Mouse (Mus musculus) brain, adult 2 months (tissue): ENCODE data around the gene Olfr221.
A peak's percentile ranks its signal among the peaks of the same experiment; 100 is the strongest.

Experiments
- DNase-seq: peaks from one replicate; pipeline ENCODE4 v3.0.0; 2011; ENCODE audit warnings: low read depth, low spot score

Olfr221 gene

DNA sequence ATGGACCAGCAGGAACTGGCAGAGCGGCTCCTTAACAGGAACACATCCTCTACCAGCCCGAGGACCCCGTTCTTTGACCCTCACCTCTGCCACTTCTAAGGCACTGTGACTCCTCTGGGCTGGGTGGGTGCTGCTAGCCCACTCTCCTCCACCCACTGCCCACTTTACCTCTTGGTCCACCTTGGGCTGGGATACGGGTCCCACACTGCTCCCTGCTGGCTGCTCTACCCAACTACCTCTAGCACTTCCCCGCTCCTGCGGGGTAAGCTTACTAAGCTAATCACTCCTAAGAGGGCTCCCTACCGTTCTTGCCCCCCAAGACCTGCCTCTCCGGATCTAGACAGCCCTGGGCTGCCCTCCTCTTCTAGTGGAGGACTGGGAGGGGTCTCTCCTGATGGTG is 36.0 kb downstream of the Olfr221 start:
- DNase-seq, result no peak

DNA sequence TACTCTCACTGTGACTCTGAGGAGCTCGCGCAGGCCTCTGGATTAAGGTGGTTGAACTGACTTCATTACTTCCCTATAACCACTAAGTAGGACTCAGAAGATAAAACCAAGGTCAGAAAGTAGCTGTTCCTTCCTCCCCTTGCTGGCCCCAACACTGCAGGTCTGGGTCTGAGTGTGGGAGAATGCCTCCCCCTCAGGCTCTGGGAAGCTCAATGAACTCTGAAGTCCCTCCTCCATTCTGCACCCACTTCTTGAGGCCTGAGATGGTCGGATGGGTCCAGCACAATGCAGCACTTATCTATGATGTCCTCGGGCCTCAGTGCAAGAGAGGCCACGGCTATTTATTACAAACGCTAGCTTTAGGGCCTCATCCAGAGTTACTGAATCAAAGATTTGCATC is 36.6 kb downstream of the Olfr221 start:
- no peak for DNase-seq

DNA sequence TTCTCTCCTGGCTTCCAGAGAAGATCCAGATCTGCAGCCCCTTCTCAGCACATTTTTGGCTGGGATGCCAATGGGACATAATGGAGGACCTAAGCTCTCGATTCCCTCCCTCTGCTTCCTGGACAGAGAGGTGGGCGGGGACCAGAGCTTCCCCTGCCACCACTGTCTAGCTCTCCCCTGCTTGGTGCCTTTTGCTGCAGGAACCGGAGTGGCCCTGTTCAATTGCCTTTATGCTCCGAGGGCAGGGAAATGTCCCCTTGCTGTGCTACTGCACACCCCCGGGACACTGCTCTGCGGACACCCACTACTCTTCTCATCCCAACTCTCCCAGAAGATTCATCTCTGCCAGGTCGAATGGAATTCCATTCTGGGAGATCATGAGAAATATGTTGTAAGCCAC is 37.1 kb downstream of the Olfr221 start:
- no peak for DNase-seq

DNA sequence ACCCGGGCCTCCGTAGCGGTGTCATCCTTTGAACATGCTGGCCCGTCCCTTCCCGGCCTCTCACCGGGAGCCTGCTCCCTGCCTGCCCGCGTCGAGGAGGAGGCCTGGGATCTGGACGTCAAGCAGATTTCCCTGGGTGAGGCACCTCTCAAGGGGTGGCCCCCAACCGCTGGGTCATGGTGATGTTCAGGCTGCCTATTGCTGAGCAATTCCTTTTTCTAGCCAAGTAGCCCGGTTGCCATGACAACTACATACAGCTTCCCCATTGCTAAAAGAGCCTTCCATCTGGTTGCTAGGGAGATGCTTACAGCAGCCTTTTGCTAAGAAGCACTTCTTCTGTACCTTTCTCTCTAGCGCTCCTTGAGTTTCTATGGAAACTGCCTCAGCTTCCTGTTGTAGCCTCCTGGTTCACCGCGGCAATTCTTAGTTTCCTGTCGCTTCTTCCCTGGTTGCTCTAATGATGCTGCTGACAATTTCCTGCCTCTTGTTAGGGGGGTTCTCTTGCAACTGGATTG is 38.2 kb downstream of the Olfr221 start:
- DNase-seq, result peak; percentile 97

DNA sequence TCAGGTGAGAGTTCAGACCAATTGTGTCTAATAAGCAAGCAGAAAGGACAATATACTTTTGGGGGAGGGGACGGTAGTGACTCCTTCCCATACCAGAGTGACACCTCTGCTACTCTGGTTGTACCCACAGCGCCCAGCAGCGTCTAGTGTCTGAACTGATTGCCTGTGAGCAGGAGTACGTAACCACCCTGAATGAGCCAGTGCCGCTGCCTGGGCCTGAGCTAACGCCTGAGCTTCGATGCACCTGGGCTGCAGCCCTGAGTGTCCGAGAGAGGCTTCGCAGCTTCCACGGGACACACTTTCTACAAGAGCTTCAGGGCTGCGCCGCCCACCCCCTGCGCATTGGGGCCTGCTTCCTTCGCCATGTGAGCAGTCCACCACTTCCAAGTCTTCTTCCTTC is 44.8 kb downstream of the Olfr221 start:
- DNase-seq, result no peak

DNA sequence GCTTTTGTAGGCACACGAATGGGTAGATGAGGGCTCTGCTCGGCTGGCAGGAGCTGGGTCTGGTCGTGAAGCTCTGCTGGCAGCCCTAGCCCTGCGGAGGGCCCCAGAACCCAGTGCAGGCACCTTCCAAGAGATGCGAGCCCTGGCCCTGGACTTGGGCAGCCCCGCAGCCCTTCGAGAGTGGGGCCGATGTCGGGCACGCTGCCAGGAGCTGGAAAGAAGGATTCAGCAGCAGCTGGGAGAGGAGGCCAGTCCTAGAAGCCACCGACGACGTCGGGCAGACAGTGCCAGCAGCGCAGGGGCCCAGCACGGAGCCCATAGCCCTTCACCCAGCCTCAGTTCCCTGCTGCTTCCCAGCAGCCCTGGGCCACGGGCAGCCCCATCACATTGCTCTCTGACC is 45.4 kb downstream of the Olfr221 start:
- no peak for DNase-seq

DNA sequence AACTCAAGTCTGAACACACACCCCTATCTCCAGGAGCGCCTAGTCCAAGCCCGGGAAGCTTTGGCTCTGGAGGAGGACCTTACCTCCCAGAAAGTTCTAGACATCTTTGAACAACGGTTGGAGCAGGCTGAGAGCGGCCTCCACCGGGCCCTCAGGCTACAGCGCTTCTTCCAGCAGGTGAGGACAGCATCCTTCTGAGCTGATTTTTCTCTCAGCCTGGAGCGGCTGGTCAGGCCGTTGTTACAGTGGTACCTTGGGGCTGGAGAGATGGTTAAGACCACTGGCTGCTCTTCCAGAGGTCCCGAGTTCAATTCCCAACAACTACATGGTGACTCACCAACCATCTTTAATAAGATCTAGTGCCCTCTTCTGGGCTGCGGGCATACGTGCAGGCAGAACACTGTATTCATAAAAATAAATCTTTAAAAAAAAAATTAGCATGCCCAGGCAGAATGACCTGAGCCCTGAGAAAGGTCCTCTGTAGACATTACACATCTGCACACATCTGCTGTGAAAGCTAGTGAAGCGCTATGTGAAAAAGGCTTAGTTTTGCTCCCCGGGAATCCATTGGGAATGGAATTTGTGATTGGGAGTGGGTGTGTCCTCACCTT is 45.9 kb downstream of the Olfr221 start:
- no peak for DNase-seq

DNA sequence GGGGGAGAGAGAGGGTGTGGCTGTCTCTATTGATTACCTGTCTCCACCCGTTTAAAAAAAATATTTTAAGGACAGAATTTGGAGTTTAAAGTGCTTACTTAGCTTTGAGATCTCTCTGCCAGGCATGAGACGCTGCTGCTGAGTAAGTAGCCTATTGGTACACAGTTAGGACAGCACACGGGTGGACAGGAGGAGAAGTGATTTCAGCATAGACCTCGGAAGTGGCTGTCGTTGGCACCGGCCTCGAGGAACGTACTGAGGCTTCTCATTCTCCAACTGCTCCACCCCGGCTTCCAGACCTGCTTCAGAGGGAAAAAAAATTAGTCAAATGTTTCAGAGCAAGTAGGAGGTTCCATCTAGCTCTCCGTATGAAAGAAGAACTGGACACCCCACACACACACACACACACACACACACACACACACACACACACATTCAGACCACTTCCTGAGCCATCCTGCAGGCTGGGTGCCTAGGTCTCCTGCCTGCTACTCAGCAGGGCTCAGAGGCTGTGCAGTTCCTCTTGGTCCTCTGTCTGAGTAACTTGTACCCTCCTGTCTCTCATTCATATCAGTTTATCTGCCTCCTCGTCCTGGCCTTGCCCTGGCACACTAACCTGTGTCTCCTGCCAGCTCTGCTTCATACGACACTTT is 46.9 kb downstream of the Olfr221 start:
- DNase-seq, result no peak

DNA sequence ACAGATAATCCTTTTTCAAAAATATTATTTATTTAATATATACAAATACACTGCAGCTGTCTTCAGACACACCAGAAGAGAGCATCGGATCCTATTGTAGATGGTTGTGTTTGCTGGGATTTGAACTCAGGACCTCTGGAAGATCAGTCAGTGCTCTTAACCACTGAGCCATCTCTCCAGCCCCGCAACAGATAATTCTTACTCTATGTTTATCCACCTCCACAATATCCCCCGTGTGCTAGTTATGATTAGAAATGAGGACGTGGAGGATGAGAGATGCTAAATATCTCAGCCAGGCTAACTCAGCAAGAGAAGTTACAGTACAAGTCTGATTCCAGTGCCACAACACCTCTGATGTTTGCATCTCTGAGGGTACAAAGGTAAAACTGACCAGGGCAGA is 47.8 kb downstream of the Olfr221 start:
- no peak for DNase-seq

DNA sequence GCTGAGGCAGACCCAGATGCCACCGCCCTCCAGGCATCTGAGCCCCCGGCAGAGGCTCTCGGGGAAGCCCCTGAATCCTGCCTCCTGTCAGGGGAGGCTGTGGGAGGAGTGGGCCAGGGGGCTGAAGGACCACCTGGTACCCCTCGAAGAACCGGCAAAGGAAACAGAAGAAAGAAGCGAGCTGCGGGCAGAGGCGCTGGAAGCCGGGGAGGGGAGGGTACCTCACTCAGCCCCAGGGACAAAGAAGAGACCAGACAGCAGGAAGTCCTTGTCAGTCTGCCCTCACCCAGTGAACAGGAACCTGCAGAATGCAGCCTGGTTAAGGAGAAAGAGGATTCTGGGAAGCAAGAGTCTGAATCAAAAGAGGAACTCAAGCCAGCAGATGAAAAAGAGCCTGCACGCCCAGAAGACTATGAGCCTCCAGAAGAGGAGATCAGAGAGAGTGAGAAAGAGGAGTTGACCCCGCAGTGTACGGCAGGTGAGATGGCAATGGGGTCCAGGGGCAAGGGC is 52.7 kb downstream of the Olfr221 start:
- DNase-seq, result no peak

DNA sequence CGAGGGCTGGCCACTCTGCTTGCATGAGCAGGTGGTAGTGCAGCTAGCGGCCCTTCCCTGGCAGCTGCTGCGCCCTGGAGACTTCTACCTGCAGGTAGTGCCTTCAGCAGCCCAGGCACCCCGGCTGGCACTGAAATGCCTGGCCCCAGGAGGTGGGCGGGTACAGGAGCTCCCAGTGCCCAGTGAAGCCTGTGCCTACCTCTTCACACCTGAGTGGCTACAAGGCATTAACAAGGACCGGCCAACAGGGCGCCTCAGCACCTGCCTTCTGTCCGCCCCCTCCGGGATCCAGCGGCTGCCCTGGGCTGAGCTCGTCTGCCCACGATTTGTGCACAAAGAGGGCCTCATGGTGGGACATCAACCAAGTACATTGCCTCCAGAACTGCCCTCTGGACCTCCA is 53.5 kb downstream of the Olfr221 start:
- no peak for DNase-seq

DNA sequence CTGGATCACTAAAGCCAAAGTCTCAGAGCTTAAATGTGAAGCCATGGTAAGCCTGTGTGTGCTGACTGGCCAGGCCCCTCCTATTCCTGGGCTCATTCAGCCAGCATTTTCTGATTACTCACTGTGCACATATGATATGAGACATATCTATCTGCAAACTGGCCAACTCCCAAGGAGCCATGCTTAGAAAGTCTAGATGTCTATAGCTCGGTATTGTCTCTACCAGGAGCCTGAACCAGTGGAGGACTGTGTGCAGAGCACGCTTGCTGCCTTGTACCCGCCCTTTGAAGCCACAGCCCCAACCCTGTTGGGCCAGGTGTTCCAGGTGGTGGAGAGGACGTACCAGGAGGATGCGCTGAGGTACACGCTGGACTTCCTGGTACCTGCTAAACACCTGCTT is 55.1 kb downstream of the Olfr221 start:
- DNase-seq, result no peak

DNA sequence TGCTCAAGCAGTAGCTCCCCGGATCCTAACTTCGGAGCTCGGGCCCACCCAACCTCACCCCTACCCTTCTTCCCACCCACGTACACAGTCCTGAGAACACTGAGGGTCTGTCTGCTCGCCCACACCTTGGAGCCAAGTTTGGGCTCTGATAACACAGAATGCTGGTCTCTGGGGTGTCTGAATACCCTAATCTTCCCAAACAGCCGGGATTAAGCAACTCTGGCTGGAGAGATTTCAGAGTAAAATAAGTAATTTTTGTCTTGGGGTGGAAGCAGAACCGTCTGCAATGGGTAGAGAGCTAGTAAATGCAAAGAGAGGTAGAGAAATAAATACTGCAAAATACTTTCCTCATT is 56.1 kb downstream of the Olfr221 start:
- DNase-seq, result no peak

DNA sequence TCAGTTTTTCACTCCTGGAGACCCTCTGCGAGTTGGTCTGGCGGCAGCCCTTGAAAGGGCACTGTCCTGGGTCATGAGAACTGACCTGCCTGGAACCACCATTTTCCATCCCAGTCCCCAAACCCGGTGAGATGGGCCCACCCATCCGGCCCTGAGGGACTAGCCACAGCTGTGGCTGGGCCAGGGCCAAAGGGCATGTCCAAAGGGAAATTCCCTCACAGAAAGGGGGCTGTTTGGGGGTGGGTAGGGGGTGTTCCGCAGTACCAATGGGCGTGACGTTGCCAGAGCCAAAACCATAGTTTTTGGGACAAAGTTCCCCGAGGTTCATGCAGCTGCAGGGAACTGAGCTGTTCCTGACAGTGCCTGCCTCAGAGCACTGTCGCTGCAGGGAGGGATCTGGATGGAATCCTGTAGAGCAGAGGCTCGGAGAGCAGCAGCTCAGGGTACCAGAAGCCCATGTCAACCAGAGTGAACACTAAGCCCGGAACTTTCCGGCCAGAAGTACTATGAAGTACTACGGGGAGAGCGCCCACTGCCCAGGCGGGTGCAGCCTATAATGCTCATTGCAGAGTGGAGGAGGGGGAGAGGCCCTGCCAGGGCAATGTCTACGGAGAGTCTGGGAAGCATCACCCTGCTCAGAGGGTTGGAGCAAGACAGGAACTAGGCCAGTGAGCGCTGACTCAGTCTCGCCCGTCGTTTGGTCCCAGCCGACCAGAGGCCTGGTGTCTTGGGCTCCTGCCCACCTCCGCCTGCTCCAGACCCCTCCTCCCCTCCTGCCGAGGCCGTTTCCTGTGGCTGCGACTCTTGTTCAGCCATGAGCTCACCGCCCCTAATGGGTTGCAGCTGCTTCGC is 56.7 kb downstream of the Olfr221 start:
- peak; percentile 82 for DNase-seq

DNA sequence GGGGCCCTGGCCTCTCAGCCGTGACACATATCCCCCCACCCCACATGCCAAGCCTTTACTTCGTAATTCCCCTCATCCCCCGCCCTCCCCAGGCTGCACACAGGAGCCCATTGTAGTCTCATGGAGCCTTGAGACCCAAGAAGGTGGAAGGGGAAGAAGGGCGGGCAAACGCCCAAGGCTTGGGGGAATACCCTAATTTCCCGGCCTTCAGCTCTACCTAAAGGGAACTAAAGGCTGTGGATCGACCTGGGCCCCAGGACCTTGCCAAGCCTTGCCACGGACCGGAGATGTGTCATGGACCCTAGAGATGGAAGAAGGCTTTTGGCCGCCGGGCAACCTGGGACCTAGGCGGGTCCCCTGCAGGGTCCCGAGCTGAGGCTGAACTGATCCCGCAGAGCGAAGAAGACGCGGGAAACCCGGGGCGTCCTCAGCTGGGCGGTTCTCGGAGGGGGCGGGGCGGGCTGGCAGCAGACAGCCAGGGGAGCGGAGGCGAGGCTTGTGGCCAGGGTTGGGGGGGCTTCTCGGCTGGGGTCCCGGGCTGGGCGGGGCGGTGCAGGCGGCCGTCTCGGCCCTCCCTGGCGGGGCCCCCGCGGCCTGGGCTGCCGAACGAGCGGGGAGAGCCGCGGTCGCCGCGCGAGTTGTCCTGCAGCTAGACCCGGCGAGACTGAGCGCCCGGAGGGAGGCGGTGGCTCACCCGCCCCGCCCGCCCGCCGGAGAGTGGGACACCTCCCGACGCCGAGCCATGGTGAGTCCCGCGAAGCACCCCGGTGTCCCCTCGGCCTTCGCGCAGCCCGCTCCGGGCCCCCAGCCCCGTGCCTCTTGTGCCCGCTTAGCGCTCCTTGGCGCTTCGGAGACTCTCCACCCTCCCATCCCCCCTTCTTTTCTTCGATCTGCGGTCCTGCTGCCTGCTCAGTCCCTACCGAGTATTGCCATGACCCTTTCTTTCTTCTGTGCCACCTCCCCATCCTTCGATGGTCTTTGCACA is 57.7 kb downstream of the Olfr221 start, which contains the start of gene Arhgef40:
Gene Arhgef40, plus strand, starts transcription at position 473 of the 985 bp plus-strand sequence.
- peak; percentile 56 for DNase-seq
